Mouse (Mus musculus) left cerebral cortex, postnatal 10 days (tissue): ENCODE data around the gene Tmem232. TPM values are rescaled to one million over a fixed set of nuclear protein-coding genes. Genes with fewer than 3 reads are reported as not detected.
"Not testable (repeated sequence)": the region's sequence is repeated elsewhere in the genome, so short reads cannot be mapped to it uniquely, and the experiment has no call there.

Source experiments
- DNase-seq, 2 experiments: peaks; one replicate each; pipeline ENCODE4 v3.0.0; 2021 to 2022; ENCODE audit warnings: low spot score in 2 of 2, mixed read lengths in 1 of 2; ENCODE audit errors: extremely low spot score in 1 of 2
- intact Hi-C: fragments of 180-260 bp; cut with DNase I; formaldehyde crosslinking; loops from one replicate; pipeline ENCODE4 v1.15.1; 2025
- microRNA-seq: library from miRNA; unstranded; fragments of <30 nt; microRNA quantifications from one replicate; pipeline ENCODE4 v1.2.0, GENCODE M21; 2022
- total RNA-seq, 2 experiments: library from RNA; stranded (reverse); gene quantifications; 2 replicates each; pipeline ENCODE4 v1.2.3; 2021

Tmem232 gene
- total RNA-seq, 2 experiments from 2014 or later = 1.3 to 2.0 TPM

DNA sequence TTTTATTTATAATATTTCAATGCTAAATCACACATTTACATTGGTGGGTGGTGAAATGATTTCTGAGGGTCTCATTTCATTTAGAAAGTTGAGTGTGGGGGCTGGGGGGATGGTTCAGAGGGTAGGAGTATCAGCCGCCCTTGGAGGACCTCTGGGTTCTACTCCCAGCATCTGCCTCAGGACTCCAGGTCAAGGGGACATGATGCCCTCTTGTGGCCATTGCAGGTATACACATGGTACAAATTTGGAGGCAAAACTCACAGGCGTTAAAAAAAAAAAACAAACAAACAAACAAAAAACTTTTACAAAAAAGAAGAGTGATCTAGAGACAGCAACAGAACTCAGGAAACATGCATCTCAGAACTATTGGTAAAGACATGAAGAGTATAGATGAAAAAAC, 215.3 kb downstream of the Tmem232 start:
- intact Hi-C loops = loop anchor here (10.0 kb wide), 1 partner anchor 250 kb away; no protein-coding TSS in a partner anchor
- peak in 1 of 2 experiments; percentile 33 for DNase-seq

DNA sequence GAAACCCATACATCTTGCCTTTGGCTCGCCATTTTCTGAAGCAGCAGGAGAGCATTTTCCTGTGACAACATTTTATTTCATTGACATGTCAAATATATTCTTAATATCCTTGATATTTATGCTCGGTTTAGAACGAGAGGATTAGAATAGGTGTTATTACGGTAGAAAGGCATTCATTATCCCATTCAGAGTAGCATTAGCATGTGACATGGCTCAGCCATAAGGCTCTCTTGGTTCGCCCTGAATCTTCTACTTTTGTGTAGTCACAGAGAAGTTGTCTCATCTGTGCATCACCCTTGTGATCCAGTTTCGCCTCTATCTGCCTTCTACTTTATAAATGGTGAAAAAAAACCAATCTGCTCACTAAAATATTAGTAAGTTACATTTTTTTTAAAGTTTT, 220.0 kb downstream of the Tmem232 start:
- intact Hi-C loops = loop anchor here (10.0 kb wide), 1 partner anchor 246 kb away; no protein-coding TSS in a partner anchor
- DNase-seq = no peak

DNA sequence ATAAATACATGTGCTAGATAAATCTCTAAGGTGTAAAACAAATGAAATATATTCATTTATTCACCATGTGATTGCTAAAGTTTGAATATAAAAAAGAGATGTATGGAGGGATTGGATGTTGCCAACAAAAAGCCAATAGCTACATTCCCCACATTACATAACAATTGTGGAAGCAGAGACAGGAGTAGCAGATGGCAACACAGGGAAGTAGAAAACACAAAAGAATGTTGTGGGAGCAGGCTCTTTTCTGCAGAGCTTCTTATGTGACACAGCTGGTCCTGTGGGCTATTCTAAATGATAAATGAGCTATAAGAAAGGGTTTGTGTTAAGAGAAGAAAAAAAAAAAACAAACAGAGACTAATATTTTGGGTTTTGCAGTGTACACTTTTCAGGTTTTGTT, 240.6 kb downstream of the Tmem232 start:
- DNase-seq = no peak
- intact Hi-C loops = no loop called here

DNA sequence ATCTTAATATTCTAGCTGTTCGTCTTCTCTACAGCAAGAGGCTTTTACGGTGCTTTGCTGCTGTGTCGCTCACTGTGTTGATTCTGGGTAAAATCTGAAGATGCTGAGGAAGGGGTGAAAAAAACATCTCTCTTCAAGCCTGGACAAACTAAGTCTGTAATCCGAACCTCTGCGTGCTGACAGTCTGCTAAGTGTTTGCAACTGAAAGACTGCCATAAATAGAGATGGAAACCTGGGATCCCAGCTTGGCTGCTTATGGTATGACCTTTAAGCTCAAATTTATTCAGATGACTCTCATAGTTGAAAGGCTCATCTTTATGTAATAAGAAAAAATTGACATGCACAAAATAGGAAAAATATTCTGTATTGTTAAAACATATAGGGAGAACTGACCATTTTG, 242.8 kb downstream of the Tmem232 start:
- no peak for DNase-seq
- intact Hi-C loops = no loop called here

DNA sequence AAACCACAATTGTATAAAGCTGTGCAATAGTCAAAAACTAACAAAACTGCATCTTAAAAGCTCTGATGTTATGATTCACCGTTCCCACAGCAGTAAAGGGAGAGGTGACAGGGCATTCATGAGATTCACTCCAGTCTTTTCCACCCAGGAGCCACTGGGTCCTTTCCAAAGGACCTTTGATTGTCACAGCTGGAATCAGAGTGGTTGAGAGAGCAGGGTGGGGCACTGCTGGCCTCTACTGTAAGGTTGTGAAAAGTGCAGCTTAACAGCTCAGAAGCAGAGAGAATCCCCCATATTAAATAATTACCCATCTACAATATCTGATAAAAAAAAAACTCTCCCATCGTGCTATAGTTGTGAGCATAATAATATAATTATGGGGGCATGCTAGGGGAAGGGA, 288.4 kb downstream of the Tmem232 start:
- peak in 1 of 2 experiments; percentile 25 for DNase-seq
- intact Hi-C loops = loop anchor here (5.0 kb wide), 1 partner anchor 180 kb away; no protein-coding TSS in a partner anchor

DNA sequence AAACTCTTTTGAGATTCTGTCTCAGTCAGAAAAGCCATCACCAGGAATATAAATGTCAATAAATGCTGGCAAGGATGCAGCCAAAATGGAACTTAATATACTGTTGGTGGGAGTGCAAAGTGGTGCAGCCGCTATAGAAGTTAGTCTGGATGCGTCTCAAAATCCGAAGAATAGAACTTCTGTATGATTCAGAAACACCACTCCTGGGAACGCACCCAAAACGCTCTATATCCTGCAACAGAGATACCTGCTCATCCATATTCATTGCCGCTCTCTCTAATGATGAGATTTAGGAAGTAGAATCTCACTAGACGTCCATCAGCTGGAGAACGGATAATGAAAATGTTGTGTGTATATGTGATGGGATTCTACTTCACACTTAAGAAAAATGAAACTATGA, 290.3 kb downstream of the Tmem232 start:
- peak in 1 of 2 experiments; percentile 2 for DNase-seq

DNA sequence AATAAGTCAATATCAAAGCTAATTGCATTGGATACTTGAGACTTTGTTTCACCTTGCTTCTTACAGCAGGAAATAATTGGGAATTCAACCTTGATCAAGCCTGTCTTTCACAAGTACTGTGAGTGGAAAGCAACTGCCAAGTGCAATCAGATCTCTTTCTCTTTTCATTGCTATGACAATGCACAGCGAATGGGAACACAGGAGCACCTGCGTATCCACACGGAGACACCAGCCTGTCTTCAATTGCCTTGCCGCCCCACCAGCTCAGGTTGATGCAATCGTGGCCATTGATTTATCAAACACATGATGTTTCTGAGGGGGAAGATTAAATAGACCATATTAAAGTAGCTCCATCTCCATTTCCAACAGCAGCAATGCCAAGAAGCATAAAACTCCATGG, 296.9 kb downstream of the Tmem232 start:
- intact Hi-C loops = no loop called here
- DNase-seq = no peak

More for the DNA sequence above, 290.3 kb downstream of the Tmem232 start:
- intact Hi-C loops = loop anchor here (5.0 kb wide), 1 partner anchor 178 kb away; no protein-coding TSS in a partner anchor

DNA sequence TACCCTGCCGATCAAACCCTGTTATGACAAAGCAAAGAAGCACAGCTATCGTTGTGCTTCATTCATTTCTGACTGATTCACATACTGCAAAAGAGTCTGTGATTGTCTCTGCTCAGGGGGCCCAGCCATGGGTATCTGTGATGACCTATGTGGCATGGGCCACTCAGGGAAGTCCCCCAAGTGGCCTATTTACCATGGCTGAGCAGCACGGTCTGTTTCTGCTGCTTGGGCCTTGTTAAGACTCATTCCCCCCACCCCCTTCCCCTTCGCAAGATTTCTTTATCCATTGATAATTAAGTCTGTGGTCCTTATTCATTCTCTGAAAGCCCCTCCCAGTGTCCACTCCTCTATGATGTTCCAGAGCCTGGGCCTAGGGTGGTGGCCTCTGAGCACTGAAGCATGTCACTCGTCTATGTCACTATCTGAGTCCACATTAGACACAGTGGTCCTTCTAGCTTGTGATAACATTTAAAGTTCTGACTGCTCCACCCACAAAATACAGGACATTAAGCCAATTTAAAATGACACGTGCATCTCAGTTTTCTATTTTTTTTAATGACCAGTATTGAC, 315.1 kb downstream of the Tmem232 start:
- DNase-seq = no peak
- intact Hi-C loops = no loop called here

DNA sequence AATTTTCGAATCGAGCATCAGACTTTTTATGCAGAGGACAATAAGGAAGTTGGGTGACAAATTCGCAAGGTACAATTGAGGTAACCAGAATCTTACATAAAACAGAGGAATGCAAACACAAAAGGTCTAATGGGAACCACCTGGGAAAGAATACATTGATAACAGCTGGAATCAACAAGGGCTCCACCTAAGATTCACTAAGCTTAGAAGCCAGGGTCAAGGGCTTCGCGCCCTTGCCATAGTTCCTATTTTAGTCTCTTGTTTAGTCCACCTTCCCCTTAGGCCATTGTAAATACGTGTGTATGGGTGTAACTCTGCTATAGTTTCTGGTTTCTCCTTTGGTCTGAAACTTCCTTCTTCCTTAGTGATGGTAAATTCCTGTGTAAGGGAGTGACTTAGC, 318.9 kb downstream of the Tmem232 start:
- intact Hi-C loops, DNase-seq: not testable (repeated sequence)

Small RNA genes within 50 kb of the gene (microRNA-seq; reads per million reads assigned to microRNA genes)
- gene Gm25731 = not detected

Other genes with a start within 250 kb of the Tmem232 start
- gene Vapa, start 72.8 kb upstream of the Tmem232 start, total RNA-seq = 100 to 1,000 TPM; 187 to 197 TPM
- gene Txndc2, start 101.4 kb upstream of the Tmem232 start, total RNA-seq = under 1 TPM; 0.24 to 0.65 TPM
- 10 to 100 TPM; 82.5 to 84.5 TPM for gene Rab31, start 232.0 kb upstream of the Tmem232 start, total RNA-seq
- 10 to 100 TPM; 65.3 to 66.5 TPM for gene Ppp4r1, start 241.8 kb upstream of the Tmem232 start, total RNA-seq